Comparison of ENCODE assay signal across 22 mouse cellular contexts in genomic region chr1:90395331-90396016, GRCm38 (mm10).
"Had no signal": no experiment of that assay in that cellular context is flagged by ENCODE, and none has a peak within 500 bp of the region (broad histone marks: within the 10 kb centered on the region; RNA-seq: fewer than 3 reads in every experiment).

No protein-coding gene starts in this region.

- H3K4me3 ChIP-seq: left cerebral cortex, adult 2 months; limb, embryonic 10.5 days; limb, embryonic 13.5 days; liver, embryonic 13.5 days; midbrain, embryonic 12.5 days; midbrain, embryonic 15.5 days; neural tube, embryonic 12.5 days; neural tube, embryonic 15.5 days had no signal

- ATAC-seq: intestine, embryonic 16.5 days; midbrain, embryonic 15.5 days had no signal

- H3K4me1 ChIP-seq: liver, embryonic 13.5 days; midbrain, embryonic 15.5 days had no signal

- H3K27me3 ChIP-seq: liver, embryonic 13.5 days; midbrain, embryonic 12.5 days; midbrain, embryonic 15.5 days; neural tube, embryonic 12.5 days; neural tube, embryonic 15.5 days had no signal

- H3K9ac ChIP-seq: limb, embryonic 13.5 days; liver, embryonic 13.5 days; midbrain, embryonic 12.5 days; midbrain, embryonic 15.5 days; neural tube, embryonic 12.5 days; neural tube, embryonic 15.5 days had no signal

- H3K4me2 ChIP-seq: limb, embryonic 13.5 days; liver, embryonic 13.5 days; midbrain, embryonic 12.5 days; midbrain, embryonic 15.5 days; neural tube, embryonic 12.5 days; neural tube, embryonic 15.5 days had no signal

- H3K27ac ChIP-seq: left cerebral cortex, adult 2 months; limb, embryonic 10.5 days; limb, embryonic 13.5 days; liver, embryonic 13.5 days; macrophage; midbrain, embryonic 12.5 days; midbrain, embryonic 15.5 days; neural tube, embryonic 12.5 days; neural tube, embryonic 15.5 days; stomach, postnatal 0 days had no signal

- H3K9me3 ChIP-seq: limb, embryonic 10.5 days; limb, embryonic 13.5 days; liver, embryonic 13.5 days; midbrain, embryonic 12.5 days; midbrain, embryonic 15.5 days; neural tube, embryonic 12.5 days; neural tube, embryonic 15.5 days had no signal

- DNase-seq: kidney, adult 18-20 months; kidney, adult 9 months; kidney, postnatal 36 days; layer of hippocampus, postnatal 36 days; liver, embryonic 13.5 days; lung, adult 18-20 months; right cerebral cortex, adult 18-20 months; right cerebral cortex, postnatal 14 days; right cerebral cortex, postnatal 4 days; thymus, adult 2 months; thymus, postnatal 14 days; thymus, postnatal 4 days had no signal

- H3K36me3 ChIP-seq: limb, embryonic 10.5 days; limb, embryonic 13.5 days; liver, embryonic 13.5 days; midbrain, embryonic 12.5 days; midbrain, embryonic 15.5 days; neural tube, embryonic 12.5 days; neural tube, embryonic 15.5 days had no signal
